Mouse (Mus musculus) frontal cortex, postnatal 14 days (tissue): ENCODE measurements at regions not wholly inside any gene's neighbourhood (a gene's known extent, or its start where the extent isn't known, plus 50 kb on each side); places are given as distances from the start of the nearest gene placed in this dataset.
A peak's percentile ranks its signal among the peaks of the same experiment; 100 is the strongest.
"Not testable (repeated sequence)": the region's sequence is repeated elsewhere in the genome, so short reads cannot be mapped to it uniquely, and the experiment has no call there.

Experiments used
- DNase-seq, 2 experiments: peaks; one replicate each; pipeline ENCODE4 v3.0.0; 2022; ENCODE audit warnings: low spot score in 2 of 2

- DNase-seq, result no peak
Observed at GRCm38 (mm10) chr14:114001377-114001776, 687.0 kb downstream of the Tpm3-rs7 start.

DNA sequence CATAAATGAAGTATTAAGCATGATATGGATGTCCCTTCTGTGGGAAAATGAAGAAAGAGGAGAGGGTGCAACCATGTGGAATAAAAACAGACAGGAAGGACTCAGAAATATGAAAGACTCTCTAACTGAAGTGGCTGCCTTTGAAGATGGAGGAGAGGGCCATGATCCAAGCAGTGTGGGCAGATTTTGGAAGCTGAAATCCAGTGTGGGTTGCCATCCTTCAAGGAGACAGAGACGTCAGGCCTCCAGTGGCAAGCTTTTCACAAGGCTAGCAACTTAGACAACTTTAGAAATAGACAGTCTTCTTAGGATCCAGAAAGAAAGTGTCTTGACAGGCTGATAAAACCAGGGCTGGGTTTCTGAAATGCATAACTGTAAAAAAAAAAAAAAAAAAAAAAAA is 688.0 kb downstream of the Tpm3-rs7 start:
- peak in 1 of 2 experiments; percentile 15 for DNase-seq

DNA sequence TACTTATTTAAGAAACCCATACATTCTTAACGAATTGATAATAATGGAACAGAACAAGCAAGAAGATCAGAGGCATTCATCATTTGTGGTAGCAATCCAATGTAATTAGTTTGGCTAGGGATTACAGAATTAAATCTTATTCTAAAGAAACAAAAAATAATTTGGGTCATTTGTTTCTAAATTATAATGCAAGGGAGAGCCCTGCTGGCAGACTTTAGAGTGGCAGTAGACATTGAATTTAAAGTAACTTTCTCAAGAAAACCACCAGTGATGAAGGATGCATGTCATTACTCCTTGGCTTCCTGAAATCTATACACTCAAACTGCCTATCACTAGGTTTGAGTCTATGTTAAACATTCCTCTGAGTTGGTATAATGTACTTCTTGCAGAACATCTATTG is 722.7 kb downstream of the Tpm3-rs7 start:
- DNase-seq, result no peak

- DNase-seq, result no peak
Observed at GRCm38 (mm10) chr14:114038611-114039312, 724.4 kb downstream of the Tpm3-rs7 start.

DNA sequence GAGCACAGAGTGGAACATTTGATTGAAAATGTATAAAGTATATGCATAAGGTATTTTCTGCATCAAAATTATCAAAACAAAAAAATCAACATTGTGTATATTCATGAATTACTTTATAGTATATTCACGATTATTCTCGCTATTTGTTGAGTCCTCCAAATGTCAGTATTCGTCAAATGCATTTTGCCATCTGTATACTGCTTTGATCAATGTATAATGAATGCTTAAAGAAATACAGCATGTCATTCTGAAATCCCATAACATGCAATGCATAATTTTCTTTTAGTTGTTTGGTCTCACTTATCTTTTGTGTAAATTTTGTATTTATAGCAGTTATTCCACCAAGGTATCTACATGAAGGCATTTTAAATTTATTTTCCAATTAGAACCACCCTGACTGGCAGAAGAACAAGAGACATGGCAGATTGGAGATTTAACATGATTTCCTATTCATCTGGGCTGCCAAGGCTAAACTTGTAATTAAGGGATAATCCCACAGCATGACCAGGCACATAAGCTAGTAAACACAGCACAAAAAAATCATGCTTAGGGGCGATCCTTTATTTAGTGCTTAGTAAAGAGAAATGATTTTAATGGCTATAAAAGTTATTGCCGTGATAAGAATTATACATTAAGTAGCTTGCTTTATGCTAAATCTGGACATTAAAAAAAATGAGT is 739.3 kb downstream of the Tpm3-rs7 start:
- DNase-seq, result no peak

DNA sequence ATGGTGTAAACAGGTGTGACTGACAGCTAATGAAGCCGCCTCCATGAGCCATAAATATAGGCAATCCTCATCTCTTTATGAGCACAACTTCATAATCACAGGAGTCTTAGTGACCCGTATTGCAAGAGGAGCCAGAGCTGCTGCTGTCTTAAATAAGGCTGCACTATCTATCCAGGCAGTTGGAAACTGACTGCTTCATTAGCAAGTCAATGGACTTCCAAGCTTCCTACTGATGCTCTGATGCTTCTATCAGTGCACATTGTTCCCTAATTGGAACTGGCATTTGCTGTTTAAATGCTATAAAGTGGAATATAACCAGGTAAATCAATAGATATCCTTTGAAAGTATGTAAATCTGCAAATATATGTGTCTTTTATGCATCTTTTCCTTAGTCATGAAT is 746.9 kb downstream of the Tpm3-rs7 start:
- no peak for DNase-seq

- no peak for DNase-seq
Observed at GRCm38 (mm10) chr14:114062582-114062981, 748.2 kb downstream of the Tpm3-rs7 start.

GRCm38 (mm10) chr14:114073236-114073635 is 758.8 kb downstream of the Tpm3-rs7 start:
- no peak for DNase-seq

DNA sequence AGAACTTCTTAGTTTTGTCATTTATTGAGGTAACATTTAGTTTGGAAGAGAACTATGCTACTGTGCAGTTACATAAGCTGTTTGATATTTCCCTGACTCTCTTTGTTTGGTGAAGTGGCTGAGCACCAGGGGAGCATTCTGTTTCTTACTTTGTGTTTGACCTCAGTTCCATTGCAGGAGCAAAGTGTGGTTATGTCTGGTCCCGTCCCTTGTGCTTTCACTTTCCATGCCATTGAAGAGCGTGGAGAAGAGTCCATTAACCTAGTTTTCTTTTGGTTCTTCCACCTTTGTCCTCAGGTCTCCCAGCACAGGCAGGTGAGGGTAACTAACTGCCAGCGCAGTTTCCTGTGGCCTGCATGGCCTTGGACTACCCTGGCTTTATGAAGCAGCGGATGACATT is 759.6 kb downstream of the Tpm3-rs7 start:
- DNase-seq, result no peak

DNA sequence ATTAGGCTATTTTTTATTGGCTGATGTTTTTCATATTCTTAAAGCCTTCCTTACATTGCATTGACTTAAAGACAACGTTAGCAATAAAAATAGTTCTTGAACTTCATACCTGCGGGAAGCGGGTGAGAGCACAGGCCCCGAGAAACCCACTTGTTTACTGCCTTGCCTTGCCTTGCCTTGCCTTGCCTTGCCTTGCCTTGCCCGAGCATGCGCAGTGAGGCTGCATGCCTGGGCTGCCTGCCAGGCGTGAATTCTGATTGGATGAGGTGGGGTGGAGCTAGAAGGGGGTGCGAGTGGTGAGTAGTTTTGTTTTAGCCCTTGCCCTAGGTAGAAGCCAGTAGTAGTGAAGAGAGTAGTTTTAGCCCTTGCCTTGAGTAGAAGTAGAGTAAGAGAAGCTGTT is 792.4 kb downstream of the Tpm3-rs7 start:
- DNase-seq, result no peak

DNA sequence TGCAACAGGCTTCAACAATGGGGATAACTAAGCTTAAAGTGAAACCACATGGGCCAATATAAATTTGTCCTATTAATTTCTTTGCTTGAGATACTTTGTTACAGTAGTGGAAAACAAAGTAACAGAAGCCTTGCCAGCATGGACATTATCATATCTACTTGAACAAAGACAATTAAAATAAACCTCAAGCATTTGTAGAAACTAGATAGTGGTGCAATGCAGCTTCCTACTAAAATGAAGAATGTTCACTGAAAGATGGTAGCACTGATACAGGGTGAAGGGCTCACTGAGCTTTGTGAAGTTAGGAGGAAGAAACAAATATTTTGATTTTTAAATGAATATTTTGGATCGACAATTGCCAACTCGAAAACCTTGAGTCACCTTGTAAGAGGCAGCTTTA is 814.1 kb downstream of the Tpm3-rs7 start:
- no peak for DNase-seq

GRCm38 (mm10) chr14:114166005-114166404 is 851.6 kb downstream of the Tpm3-rs7 start:
- DNase-seq, result no peak

DNA sequence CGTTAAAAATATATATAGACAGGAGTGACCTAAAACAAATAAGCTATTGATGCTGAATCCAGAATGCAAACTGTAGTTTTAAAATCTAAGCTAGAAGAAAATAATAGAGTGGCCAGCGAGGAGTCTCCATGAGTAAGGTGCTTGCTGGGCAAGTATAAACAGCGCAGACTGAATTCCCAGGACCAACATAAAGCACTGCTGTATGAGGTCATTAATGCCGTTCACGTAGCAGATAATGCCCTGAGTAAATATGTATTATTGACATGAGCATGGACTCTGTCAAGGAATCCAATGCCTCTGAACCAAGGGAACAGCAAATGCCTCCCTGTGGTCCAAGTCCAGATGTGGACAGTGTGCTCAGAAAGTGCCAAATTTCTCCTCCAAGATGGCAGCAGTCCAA is 876.4 kb upstream of the Gpc5 start:
- no peak for DNase-seq

DNA sequence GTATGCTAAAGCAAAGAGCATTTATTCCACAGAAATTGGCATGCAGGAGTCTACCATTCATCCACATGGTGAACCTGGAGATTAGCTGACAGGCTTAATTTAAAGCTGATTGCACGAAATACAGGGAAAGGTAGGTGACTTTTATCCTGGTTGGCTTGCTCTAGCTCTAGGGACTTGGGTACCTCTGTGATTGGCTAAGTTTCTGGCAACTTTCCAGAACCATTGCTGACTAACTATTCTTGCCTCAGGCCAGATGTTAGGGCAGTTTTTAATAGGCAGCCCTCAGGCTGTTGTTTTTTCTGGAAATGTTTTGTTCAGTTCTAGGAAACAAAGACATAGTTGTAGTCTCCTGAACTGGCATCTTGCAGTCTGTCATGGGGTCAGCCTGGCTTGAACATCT is 871.1 kb upstream of the Gpc5 start:
- DNase-seq, result no peak

DNA sequence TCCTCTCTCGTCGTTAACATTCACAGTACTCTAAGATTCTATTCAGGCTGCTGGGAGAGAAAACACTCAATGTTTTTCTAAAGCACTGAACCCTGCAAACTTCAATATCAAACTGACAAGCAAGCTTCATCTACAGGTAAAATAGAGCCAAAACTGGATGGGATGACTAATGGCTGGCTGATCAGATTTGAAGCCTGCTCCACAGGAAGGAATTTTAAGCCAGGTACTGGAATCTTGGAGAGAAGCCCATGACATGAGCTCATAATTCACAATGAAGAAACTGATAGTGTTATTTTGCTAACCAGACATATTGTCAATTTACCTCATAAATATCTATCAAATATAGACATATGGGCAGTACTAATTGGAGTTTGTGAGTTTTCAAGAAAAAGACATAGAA is 861.3 kb upstream of the Gpc5 start:
- no peak for DNase-seq

DNA sequence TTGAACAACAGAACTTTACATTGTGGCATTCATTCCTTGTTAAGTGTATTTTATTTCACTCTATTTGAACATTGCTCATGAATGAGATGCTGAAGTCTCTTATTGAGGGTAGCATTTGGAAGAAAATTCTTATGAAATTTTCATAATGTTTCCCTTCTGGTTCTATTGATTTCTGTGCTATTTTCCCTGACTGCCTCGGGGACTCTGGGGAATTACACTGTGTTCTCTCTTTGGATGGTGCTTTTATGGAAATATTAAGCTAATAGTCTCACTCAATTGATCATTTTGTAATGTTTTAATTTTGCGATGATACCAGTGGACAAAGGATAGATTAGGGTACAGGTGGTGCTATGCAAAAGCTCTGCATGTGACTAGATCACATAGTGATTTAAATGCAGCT is 837.0 kb upstream of the Gpc5 start:
- no peak for DNase-seq

- no peak for DNase-seq
Observed at GRCm38 (mm10) chr14:114261657-114262056, 830.4 kb upstream of the Gpc5 start.

DNA sequence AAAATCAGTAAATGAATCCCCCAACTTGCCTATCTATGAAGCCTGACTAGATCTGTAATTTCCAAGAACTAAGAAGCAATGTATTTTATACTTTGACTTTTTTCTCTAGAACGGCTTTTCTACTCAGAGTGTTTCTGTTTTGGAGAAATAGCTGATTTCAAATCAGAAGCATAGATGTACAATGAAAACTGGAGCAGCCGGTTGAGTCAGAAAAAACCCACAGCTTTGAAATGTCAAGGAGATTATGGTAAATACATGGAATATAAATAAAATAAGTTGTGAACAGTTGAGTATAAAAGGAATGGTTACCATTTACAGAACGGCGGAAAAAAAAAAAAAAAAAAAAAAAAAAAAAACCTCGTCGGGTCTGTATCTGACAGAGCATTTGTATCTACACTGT is 791.4 kb upstream of the Gpc5 start:
- DNase-seq, result no peak

DNA sequence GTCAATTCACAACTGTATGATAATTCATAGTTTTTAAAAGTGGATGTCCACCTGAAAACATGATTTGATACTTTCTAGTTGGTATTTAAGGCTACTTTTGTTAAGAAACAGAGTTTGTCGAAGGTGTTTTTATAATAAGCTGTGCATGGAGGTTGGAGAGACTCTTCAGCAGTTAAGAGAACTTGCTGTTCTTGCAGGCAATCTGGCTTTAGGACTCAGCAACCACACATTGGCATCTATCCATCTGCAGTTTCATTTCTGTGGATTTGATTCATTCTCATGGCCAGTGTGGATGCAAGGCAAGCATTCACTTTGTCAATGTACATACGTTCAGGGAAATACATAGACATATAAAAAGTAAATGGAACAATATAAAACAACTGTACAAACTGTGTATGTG is 784.5 kb upstream of the Gpc5 start:
- DNase-seq, result no peak

GRCm38 (mm10) chr14:114332662-114333061 is 759.4 kb upstream of the Gpc5 start:
- DNase-seq, result no peak

DNA sequence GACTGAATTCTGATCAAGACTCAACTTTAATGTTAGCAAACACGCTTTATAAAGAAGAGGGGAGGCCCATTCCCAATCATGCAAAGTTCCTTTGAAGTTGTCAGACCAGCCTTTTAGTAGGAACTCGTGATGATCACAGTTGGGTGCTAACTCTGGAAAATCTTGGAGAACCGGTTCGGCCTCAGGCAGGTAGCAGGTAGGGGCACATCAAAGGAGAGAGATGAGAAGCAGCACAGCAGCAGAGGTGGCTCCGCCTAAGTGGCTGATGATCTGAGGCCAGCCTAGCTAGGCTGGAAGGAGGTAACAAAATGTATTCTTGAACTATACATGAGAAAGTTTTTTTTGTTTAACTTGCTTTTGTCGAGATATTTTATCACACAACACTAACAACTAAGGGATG is 742.7 kb upstream of the Gpc5 start:
- DNase-seq, result no peak

DNA sequence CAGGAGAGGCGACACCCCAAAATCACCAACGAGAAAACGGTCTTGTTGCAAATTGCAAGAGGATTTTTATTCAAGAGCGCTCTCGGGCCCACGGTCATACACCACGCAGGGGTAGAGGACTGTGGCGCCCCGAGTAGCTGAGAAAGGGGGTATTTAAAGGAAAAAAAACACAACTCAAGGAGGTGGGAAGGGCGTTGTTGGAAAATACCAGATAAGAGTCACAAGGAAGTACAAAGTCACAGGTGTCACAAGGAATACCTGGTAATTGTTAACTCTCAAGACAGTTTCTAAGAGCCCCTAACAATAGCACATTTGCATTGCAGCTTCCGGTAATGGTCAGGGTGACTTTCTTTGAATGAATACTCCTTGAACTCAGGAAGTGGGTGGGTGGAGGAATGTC is 742.2 kb upstream of the Gpc5 start:
- not testable (repeated sequence) for DNase-seq

GRCm38 (mm10) chr14:114352307-114352706 is 739.7 kb upstream of the Gpc5 start:
- DNase-seq, result no peak

- no peak for DNase-seq
Observed at GRCm38 (mm10) chr14:114374847-114375246, 717.2 kb upstream of the Gpc5 start.
